Mouse (Mus musculus) stomach, postnatal 0 days (tissue): ENCODE data around the gene Idnk. TPM values are rescaled to one million over a fixed set of nuclear protein-coding genes. Genes with fewer than 3 reads are reported as not detected.

Experiments used
- ATAC-seq: fragments of 200-750 bp; cut with Nextera tagmentation; 2 replicates; pipeline ENCODE4 v1.8.0; 2017; ENCODE audit not compliant: low FRiP score, low TSS enrichment
- DNase-seq: peaks from one replicate; pipeline ENCODE4 v3.0.0-alpha.2; 2016; ENCODE audit warnings: low spot score
- H3K27ac ChIP-seq: fragments of 300-500 bp; sonication (generic); replicated peaks from 2 replicates; pipeline ENCODE4 v1.5.1; 2014; ENCODE audit warnings: mild to moderate bottlenecking, control low read depth
- H3K27me3 ChIP-seq: fragments of 300-500 bp; sonication (generic); 2 replicates; pipeline ENCODE4 v1.6.1; 2014; ENCODE audit warnings: low read length; ENCODE audit not compliant: control insufficient read depth, insufficient read depth
- H3K36me3 ChIP-seq: fragments of 300-500 bp; sonication (generic); 2 replicates; pipeline ENCODE4 v1.6.1; 2014; ENCODE audit warnings: low read length, mixed read lengths; ENCODE audit not compliant: control insufficient read depth, insufficient read depth
- H3K4me1 ChIP-seq: fragments of 300-500 bp; sonication (generic); replicated peaks from 2 replicates; pipeline ENCODE4 v1.6.1; 2014; ENCODE audit warnings: antibody characterized with exemption; ENCODE audit not compliant: control insufficient read depth, insufficient read depth
- H3K4me2 ChIP-seq: fragments of 300-500 bp; sonication (generic); replicated peaks from 2 replicates; pipeline ENCODE4 v1.6.1; 2014; ENCODE audit warnings: low read depth, mild to moderate bottlenecking, control low read depth, moderate library complexity
- H3K4me3 ChIP-seq: fragments of 300-500 bp; sonication (generic); 2 replicates; pipeline ENCODE4 v1.5.1; 2014; ENCODE audit warnings: low read depth, low read length, control low read depth
- H3K9ac ChIP-seq: fragments of 300-500 bp; sonication (generic); 2 replicates; pipeline ENCODE4 v1.6.1; 2014; ENCODE audit warnings: mild to moderate bottlenecking, low read length, control low read depth, mixed read lengths
- H3K9me3 ChIP-seq: fragments of 300-500 bp; sonication (generic); 2 replicates; pipeline ENCODE4 v1.6.1; 2016; ENCODE audit warnings: low read length; ENCODE audit not compliant: control insufficient read depth
- CTCF ChIP-seq: IDR thresholded peaks from 2 replicates; pipeline ENCODE4 v1.5.1; 2016; ENCODE audit warnings: antibody characterized with exemption, low read depth, mild to moderate bottlenecking, moderate library complexity
- EP300 ChIP-seq: optimal IDR thresholded peaks from 2 replicates; pipeline ENCODE3; 2016; ENCODE audit warnings: antibody characterized with exemption
- WGBS: fragments of 180-500 bp; shearing (Covaris S2); extraction: QIAGEN DNeasy Blood & Tissue Kit; methylation state at CpG from one replicate; pipeline ENCODE4 v1.1.7; 2014; 5-methylcytosine and 5-hydroxymethylcytosine counted together
- polyA plus RNA-seq: library from polyadenylated mRNA; unstranded; fragments of >200 nt; fragmentation: Nextera tagmentation; extraction: Ambion mirVana; gene quantifications from 2 replicates; pipeline ENCODE4 v1.2.1, GENCODE M21; 2015

Gene Idnk
- polyA plus RNA-seq, 1 experiment from 2014 or later = 35.0 TPM

DNA sequence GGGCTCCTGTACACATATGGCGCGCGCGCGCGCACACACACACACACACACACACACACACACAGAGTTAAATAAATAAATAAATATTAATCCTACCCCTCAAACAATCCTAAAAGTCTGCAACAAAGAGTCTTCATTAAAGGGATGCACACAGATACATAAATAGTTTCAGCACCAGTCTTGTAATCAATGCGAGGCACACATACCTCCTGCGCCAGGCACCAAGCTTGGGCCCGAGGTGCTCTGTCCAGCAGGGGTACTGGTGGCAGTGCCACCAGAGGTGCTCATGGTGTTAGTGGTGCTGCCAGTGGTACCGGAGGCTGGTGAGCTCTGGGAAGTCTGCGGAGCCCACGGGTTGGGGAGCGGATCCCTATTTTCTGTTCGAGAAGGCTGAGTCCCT, 34.1 kb downstream of the Idnk start:
- no peak overlapping the region for H3K27ac ChIP-seq
- H3K9me3 ChIP-seq = no peaks in the 10 kb centered on the region
- H3K4me3 ChIP-seq = no peak overlapping the region
- H3K27me3 ChIP-seq = no peaks in the 10 kb centered on the region
- H3K36me3 ChIP-seq = 0 out of 2 replicates have a peak, but pooled peaks cover 4% of the 10 kb centered on the region
- ATAC-seq (no peak), DNase-seq (no peak)
- no peak overlapping the region for H3K4me2 ChIP-seq
- TF ChIP-seq EP300 (no peak), CTCF (no peak)
- H3K4me1 ChIP-seq = no peaks in the 10 kb centered on the region
- H3K9ac ChIP-seq = no peak overlapping the region
- 98% methylated on average over 14 of the region's 14 CpGs for WGBS

- ATAC-seq = no peak
- Histone ChIP-seq H3K9me3 (no peaks in the 10 kb centered on the region), H3K27ac (no peak overlapping the region), H3K4me3 (no peak overlapping the region), H3K4me2 (no peak overlapping the region), H3K36me3 (0 out of 2 replicates have a peak, but pooled peaks cover 2% of the 10 kb centered on the region), H3K4me1 (no peaks in the 10 kb centered on the region), H3K9ac (no peak overlapping the region), H3K27me3 (no peaks in the 10 kb centered on the region)
- DNase-seq = no peak
- no peak for TF ChIP-seq CTCF
- TF ChIP-seq EP300 = no peak
- 91% methylated on average over 6 of the region's 6 CpGs for WGBS
These were observed 34.7 kb downstream of the Idnk start for GRCm38 (mm10) chr13:58192146-58192545.

DNA sequence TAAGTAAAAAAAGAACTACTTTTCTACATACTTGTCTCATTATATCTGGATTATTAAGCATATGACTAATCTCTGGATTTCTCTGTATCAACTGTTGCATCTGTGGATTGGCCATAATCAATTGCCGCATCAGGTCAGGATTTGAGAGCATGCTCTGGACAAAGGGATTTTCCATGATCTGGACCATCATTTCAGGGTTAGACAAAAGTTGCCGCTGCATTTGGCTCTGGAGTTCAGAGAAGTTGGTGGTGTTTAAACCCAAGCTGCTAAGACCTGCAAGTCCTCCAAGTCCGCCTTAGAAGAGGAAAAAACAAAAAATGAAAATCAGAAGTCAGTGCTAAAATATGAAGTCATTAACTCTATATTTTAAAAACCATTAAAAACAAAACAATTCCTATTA, 35.8 kb downstream of the Idnk start:
- Histone ChIP-seq H3K4me3 (no peak overlapping the region), H3K9ac (no peak overlapping the region), H3K27ac (no peak overlapping the region), H3K4me2 (no peak overlapping the region), H3K36me3 (0 out of 2 replicates have a peak, but pooled peaks cover 2% of the 10 kb centered on the region), H3K4me1 (no peaks in the 10 kb centered on the region), H3K9me3 (no peaks in the 10 kb centered on the region), H3K27me3 (no peaks in the 10 kb centered on the region)
- DNase-seq (no peak), ATAC-seq (no peak)
- TF ChIP-seq EP300 = no peak
- TF ChIP-seq CTCF = no peak
- 97% methylated on average over 3 of the region's 3 CpGs for WGBS

DNA sequence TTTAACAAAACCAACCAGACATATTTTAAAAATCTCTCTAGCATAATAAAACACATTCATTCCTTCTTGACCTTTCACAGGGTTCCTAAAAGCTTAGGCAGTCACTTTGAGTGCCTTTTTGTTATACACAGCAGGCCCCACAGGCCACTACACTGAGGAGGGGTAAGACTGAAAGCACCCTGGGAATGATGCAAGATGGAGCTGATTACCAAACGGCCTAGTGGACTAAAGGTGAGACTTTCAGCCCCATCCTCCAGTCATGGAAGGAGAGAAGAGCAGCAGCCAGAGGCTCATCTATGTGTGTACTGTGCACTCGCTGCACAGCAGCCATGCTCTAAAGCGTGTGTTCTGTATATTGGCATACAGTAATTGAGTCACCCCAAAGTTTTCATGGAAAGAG, 37.5 kb downstream of the Idnk start:
- ATAC-seq = no peak
- 0 out of 2 replicates have a peak, but pooled peaks cover 2% of the 10 kb centered on the region for H3K36me3 ChIP-seq

GRCm38 (mm10) chr13:58197211-58197610, 39.8 kb downstream of the Idnk start:
- no peak for TF ChIP-seq EP300
- TF ChIP-seq CTCF = no peak
- Histone ChIP-seq H3K27me3 (no peaks in the 10 kb centered on the region), H3K9me3 (no peaks in the 10 kb centered on the region), H3K4me1 (no peaks in the 10 kb centered on the region), H3K9ac (no peak overlapping the region), H3K27ac (no peak overlapping the region), H3K4me2 (no peak overlapping the region), H3K4me3 (no peak overlapping the region), H3K36me3 (no peaks in the 10 kb centered on the region)
- ATAC-seq = no peak
- 70% methylated on average over 3 of the region's 3 CpGs for WGBS
- no peak for DNase-seq

More for the DNA sequence above, 37.5 kb downstream of the Idnk start:
- no peak overlapping the region for H3K9ac ChIP-seq
- DNase-seq = no peak
- H3K27ac ChIP-seq = no peak overlapping the region
- WGBS = 83% methylated on average over 3 of the region's 3 CpGs
- no peaks in the 10 kb centered on the region for H3K27me3 ChIP-seq
- H3K4me1 ChIP-seq = no peaks in the 10 kb centered on the region
- TF ChIP-seq CTCF (no peak), EP300 (no peak)
- H3K9me3 ChIP-seq = no peaks in the 10 kb centered on the region
- no peak overlapping the region for H3K4me3 ChIP-seq
- no peak overlapping the region for H3K4me2 ChIP-seq

- Histone ChIP-seq H3K4me3 (no peak overlapping the region), H3K4me1 (no peaks in the 10 kb centered on the region), H3K36me3 (no peaks in the 10 kb centered on the region), H3K9ac (no peak overlapping the region), H3K27ac (no peak overlapping the region), H3K27me3 (no peaks in the 10 kb centered on the region), H3K4me2 (no peak overlapping the region), H3K9me3 (no peaks in the 10 kb centered on the region)
- TF ChIP-seq EP300 = no peak
- no peak for TF ChIP-seq CTCF
- no peak for DNase-seq
- WGBS = 76% methylated on average over 7 of the region's 7 CpGs
- ATAC-seq = no peak
These were observed 40.7 kb downstream of the Idnk start for GRCm38 (mm10) chr13:58197981-58198640.
